11 mouse cellular contexts compared by ENCODE assay signal in the genomic region with DNA sequence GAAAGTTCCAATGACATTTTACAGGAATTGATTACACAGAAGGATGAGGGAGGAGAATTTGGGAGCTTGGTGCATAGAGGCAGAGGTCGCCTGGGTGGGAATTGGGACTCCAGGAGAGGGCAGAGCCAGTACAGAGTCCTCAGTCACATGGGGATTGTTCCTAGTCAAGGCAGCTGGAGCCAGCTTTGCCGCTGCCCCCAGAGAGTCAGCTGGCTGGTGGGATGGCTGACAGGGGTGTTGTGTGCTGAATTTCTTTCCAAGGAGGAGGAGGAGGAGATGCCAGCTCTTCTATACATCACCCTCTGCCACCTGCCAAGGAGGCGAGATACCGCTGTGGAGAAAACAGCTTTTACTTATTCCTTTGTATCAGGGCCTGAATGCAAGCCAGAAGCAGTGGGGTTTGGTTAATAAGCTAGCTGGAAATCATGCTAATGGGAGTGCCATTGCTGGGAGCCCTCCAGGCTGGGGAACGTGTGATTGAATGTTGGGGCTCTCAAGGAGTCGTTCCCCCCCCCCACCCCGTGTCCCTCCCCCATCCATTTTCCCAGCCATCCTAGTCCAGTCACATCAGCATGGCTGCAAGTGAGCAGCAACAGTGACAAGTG.
DNase-seq lines count a peak whose midpoint lies in the region; ATAC-seq lines count a peak whose summit lies in the region.
"Had no signal": no experiment of that assay in that cellular context is flagged by ENCODE, and none has a peak within 500 bp of the region (broad histone marks: within the 10 kb centered on the region; RNA-seq: fewer than 3 reads in every experiment).

No protein-coding gene starts in this region.

- peaks cover 48% of the 10 kb centered on the region for H3K27me3 ChIP-seq in hindbrain, embryonic 10.5 days (ENCODE audit: insufficient read depth, poor library complexity, severe bottlenecking)
- no peaks in the 10 kb centered on the region; the same call in 1 of the 2 replicates for H3K27me3 ChIP-seq in hindbrain, embryonic 11.5 days (ENCODE audit: control insufficient read depth, insufficient read depth, low read length)
- H3K27me3 ChIP-seq in forebrain, embryonic 10.5 days (ENCODE audit: poor library complexity, severe bottlenecking): peaks cover 48% of the 10 kb centered on the region
- no peaks in the 10 kb centered on the region for H3K27me3 ChIP-seq in hindbrain, embryonic 14.5 days (ENCODE audit: control insufficient read depth, insufficient read depth, low read length)
- H3K27me3 ChIP-seq in neural tube, embryonic 13.5 days: peaks cover 29% of the 10 kb centered on the region
- peaks cover 14% of the 10 kb centered on the region for H3K27me3 ChIP-seq in liver, embryonic 11.5 days (replicated peaks; ENCODE audit: control insufficient read depth, insufficient read depth, low read length)
- H3K27me3 ChIP-seq: intestine, embryonic 15.5 days had no signal

- no peak overlapping the region for H3K9ac ChIP-seq in hindbrain, embryonic 11.5 days (ENCODE audit: low read depth, low read length)
- no peak overlapping the region for H3K9ac ChIP-seq in hindbrain, embryonic 14.5 days
- no peak overlapping the region for H3K9ac ChIP-seq in neural tube, embryonic 13.5 days
- no peak overlapping the region for H3K9ac ChIP-seq in liver, embryonic 11.5 days (ENCODE audit: low read depth, low read length)
- H3K9ac ChIP-seq: heart, embryonic 13.5 days; intestine, embryonic 15.5 days; liver, embryonic 12.5 days had no signal

- no peaks in the 10 kb centered on the region for H3K36me3 ChIP-seq in hindbrain, embryonic 10.5 days
- no peaks in the 10 kb centered on the region for H3K36me3 ChIP-seq in hindbrain, embryonic 11.5 days (ENCODE audit: control insufficient read depth, insufficient read depth, low read length)
- H3K36me3 ChIP-seq in forebrain, embryonic 10.5 days (replicated peaks): no peaks in the 10 kb centered on the region
- H3K36me3 ChIP-seq in hindbrain, embryonic 14.5 days (replicated peaks; ENCODE audit: control insufficient read depth, insufficient read depth): no peaks in the 10 kb centered on the region
- no peaks in the 10 kb centered on the region for H3K36me3 ChIP-seq in neural tube, embryonic 13.5 days
- no peaks in the 10 kb centered on the region for H3K36me3 ChIP-seq in liver, embryonic 11.5 days (ENCODE audit: control insufficient read depth, insufficient read depth, low read length)
- H3K36me3 ChIP-seq: heart, embryonic 13.5 days; intestine, embryonic 15.5 days; liver, embryonic 12.5 days had no signal

- no peak overlapping the region for H3K4me2 ChIP-seq in hindbrain, embryonic 11.5 days (replicated peaks; ENCODE audit: low read depth, low read length)
- no peak overlapping the region for H3K4me2 ChIP-seq in hindbrain, embryonic 14.5 days (replicated peaks)
- no peak overlapping the region for H3K4me2 ChIP-seq in neural tube, embryonic 13.5 days
- H3K4me2 ChIP-seq in liver, embryonic 11.5 days: no peak overlapping the region
- H3K4me2 ChIP-seq: heart, embryonic 13.5 days; liver, embryonic 12.5 days had no signal

- H3K4me1 ChIP-seq in hindbrain, embryonic 10.5 days (replicated peaks): peaks cover 47% of the 10 kb centered on the region
- peaks cover 6% of the 10 kb centered on the region for H3K4me1 ChIP-seq in hindbrain, embryonic 11.5 days (replicated peaks; ENCODE audit: control insufficient read depth, insufficient read depth, low read length)
- H3K4me1 ChIP-seq in forebrain, embryonic 10.5 days: peaks cover 57% of the 10 kb centered on the region
- H3K4me1 ChIP-seq in hindbrain, embryonic 14.5 days (replicated peaks; ENCODE audit: control insufficient read depth, insufficient read depth, low read length): peaks cover 53% of the 10 kb centered on the region
- H3K4me1 ChIP-seq in neural tube, embryonic 13.5 days (replicated peaks): peaks cover 50% of the 10 kb centered on the region
- peaks cover 15% of the 10 kb centered on the region for H3K4me1 ChIP-seq in liver, embryonic 11.5 days (replicated peaks; ENCODE audit: control insufficient read depth, insufficient read depth, low read length)

- intact Hi-C loops in gastrocnemius, postnatal 14 days (cut with DNase I; ENCODE audit: low total_unique reads): no loop called here

- WGBS in hindbrain, embryonic 10.5 days: 65% methylated on average over 7 of the region's 7 CpGs
- 55% methylated on average over 7 of the region's 7 CpGs for WGBS in hindbrain, embryonic 11.5 days
- 61% methylated on average over 7 of the region's 7 CpGs for WGBS in forebrain, embryonic 10.5 days
- 28% methylated on average over 7 of the region's 7 CpGs for WGBS in hindbrain, embryonic 14.5 days
- 43% methylated on average over 7 of the region's 7 CpGs for WGBS in neural tube, embryonic 13.5 days
- 67% methylated on average over 7 of the region's 7 CpGs for WGBS in liver, embryonic 11.5 days

- H3K9me3 ChIP-seq in hindbrain, embryonic 10.5 days: no peaks in the 10 kb centered on the region
- no peaks in the 10 kb centered on the region for H3K9me3 ChIP-seq in hindbrain, embryonic 11.5 days (ENCODE audit: control insufficient read depth, low read length)
- no peaks in the 10 kb centered on the region for H3K9me3 ChIP-seq in forebrain, embryonic 10.5 days
- no peaks in the 10 kb centered on the region for H3K9me3 ChIP-seq in hindbrain, embryonic 14.5 days (ENCODE audit: control insufficient read depth, low read length)
- H3K9me3 ChIP-seq in neural tube, embryonic 13.5 days: no peaks in the 10 kb centered on the region
- no peaks in the 10 kb centered on the region for H3K9me3 ChIP-seq in liver, embryonic 11.5 days (ENCODE audit: control insufficient read depth, low read length)
- H3K9me3 ChIP-seq: heart, embryonic 13.5 days; intestine, embryonic 15.5 days; liver, embryonic 12.5 days had no signal

- DNase-seq in hindbrain, embryonic 10.5 days (ENCODE audit: low spot score): no peak
- no peak for DNase-seq in hindbrain, embryonic 11.5 days (ENCODE audit: low spot score)
- DNase-seq in forebrain, embryonic 10.5 days (ENCODE audit: extremely low spot score, low spot score): no peak
- DNase-seq in hindbrain, embryonic 14.5 days (ENCODE audit: low spot score): peak; percentile 47
- no peak for DNase-seq in gastrocnemius, postnatal 14 days
- DNase-seq in liver, embryonic 11.5 days (ENCODE audit: low spot score): no peak
- no peak for DNase-seq in kidney, adult 8-10 months

- no peak for ATAC-seq in hindbrain, embryonic 11.5 days (ENCODE audit: low FRiP score)
- peak; percentile 40; the same call in 1 of the 2 replicates for ATAC-seq in hindbrain, embryonic 14.5 days (ENCODE audit: low FRiP score)
- ATAC-seq in neural tube, embryonic 13.5 days (ENCODE audit: low read depth): 0 out of 2 replicates have a peak, but pooled peaks have one; percentile 17
- no peak for ATAC-seq in liver, embryonic 11.5 days (replicated peaks; ENCODE audit: low FRiP score)
- ATAC-seq: liver, embryonic 12.5 days had no signal

- H3K27ac ChIP-seq in hindbrain, embryonic 10.5 days: 0 out of 2 replicates have a peak overlapping the region, but pooled peaks have one; percentile 6
- H3K27ac ChIP-seq in hindbrain, embryonic 11.5 days (ENCODE audit: low read depth, low read length): no peak overlapping the region
- peak overlapping the region; percentile 72 for H3K27ac ChIP-seq in forebrain, embryonic 10.5 days
- H3K27ac ChIP-seq in hindbrain, embryonic 14.5 days: peak overlapping the region; percentile 33
- no peak overlapping the region; the same call in 1 of the 2 replicates for H3K27ac ChIP-seq in neural tube, embryonic 13.5 days (replicated peaks)
- H3K27ac ChIP-seq in liver, embryonic 11.5 days (ENCODE audit: low read depth, low read length): no peak overlapping the region
- H3K27ac ChIP-seq: heart, embryonic 13.5 days; intestine, embryonic 15.5 days; liver, embryonic 12.5 days had no signal

- H3K4me3 ChIP-seq in hindbrain, embryonic 10.5 days: no peak overlapping the region
- H3K4me3 ChIP-seq in hindbrain, embryonic 11.5 days (ENCODE audit: low read depth, low read length): no peak overlapping the region
- no peak overlapping the region for H3K4me3 ChIP-seq in forebrain, embryonic 10.5 days
- no peak overlapping the region for H3K4me3 ChIP-seq in hindbrain, embryonic 14.5 days (replicated peaks; ENCODE audit: low read length)
- no peak overlapping the region for H3K4me3 ChIP-seq in neural tube, embryonic 13.5 days
- H3K4me3 ChIP-seq in liver, embryonic 11.5 days (ENCODE audit: low read depth, low read length): no peak overlapping the region
- H3K4me3 ChIP-seq: heart, embryonic 13.5 days; intestine, embryonic 15.5 days; liver, embryonic 12.5 days had no signal

Comparison
In these comparisons a context has a peak if more than half of its experiments do, and no peak if none do; other contexts are left out.
1. H3K27ac ChIP-seq: peak in hindbrain, embryonic 10.5 days (single experiment), forebrain, embryonic 10.5 days (single experiment) and hindbrain, embryonic 14.5 days (single experiment); none in hindbrain, embryonic 11.5 days (single experiment), neural tube, embryonic 13.5 days (single experiment) and liver, embryonic 11.5 days (single experiment).
2. ATAC-seq: peak in hindbrain, embryonic 14.5 days (single experiment) and neural tube, embryonic 13.5 days (single experiment); none in hindbrain, embryonic 11.5 days (single experiment) and liver, embryonic 11.5 days (single experiment).